ENCODE assay signal across 9 mouse cellular contexts in genomic region chr9:107706781-107707211, GRCm38 (mm10). TPM values are rescaled to one million over a fixed set of nuclear protein-coding genes. Genes with fewer than 3 reads are reported as not detected.
DNase-seq lines count a peak whose midpoint lies in the region; TF ChIP-seq lines count a peak whose summit lies in the region.
"Had no signal": no experiment of that assay in that cellular context is flagged by ENCODE, and none has a peak within 500 bp of the region (broad histone marks: within the 10 kb centered on the region; RNA-seq: fewer than 3 reads in every experiment).

No protein-coding gene starts in this region.

- no peaks in the 10 kb centered on the region for H3K36me3 ChIP-seq in ES-Bruce4 (ENCODE audit: control insufficient read depth, insufficient read depth, low read length, poor library complexity, severe bottlenecking)

- H3K27ac ChIP-seq in ES-Bruce4 (ENCODE audit: insufficient read depth, low read length): no peak overlapping the region

- no peaks in the 10 kb centered on the region for H3K9me3 ChIP-seq in ES-Bruce4 (replicated peaks; ENCODE audit: control insufficient read depth, insufficient read depth, low read length, poor library complexity, severe bottlenecking)
- H3K9me3 ChIP-seq: megakaryocyte, embryonic 14.5 days had no signal

- peak; percentile 47; the same call in 1 of the 2 replicates for TF ChIP-seq EP300 in ES-Bruce4 (IDR thresholded peaks at IDR 0.05; ENCODE audit: insufficient read depth, low read depth, low read length)

- no peak for TF ChIP-seq POLR2A in ES-Bruce4 (IDR thresholded peaks at IDR 0.05; ENCODE audit: insufficient read depth, low read length)
- no peak for TF ChIP-seq POLR2A in brain, embryonic 14.5 days (IDR thresholded peaks at IDR 0.05; ENCODE audit: borderline replicate concordance, extremely low read depth, insufficient read depth, insufficient read length, poor library complexity, severe bottlenecking)

- H3K4me1 ChIP-seq in ES-Bruce4 (ENCODE audit: control insufficient read depth, insufficient read depth, low read length): peaks cover 5% of the 10 kb centered on the region

- H3K27me3 ChIP-seq in ES-Bruce4 (ENCODE audit: control insufficient read depth, insufficient read depth, low read length, poor library complexity, severe bottlenecking): peaks cover 3% of the 10 kb centered on the region; the same call in 1 of the 2 replicates

- no peak for TF ChIP-seq CTCF in ES-Bruce4 (IDR thresholded peaks at IDR 0.05; ENCODE audit: low read depth, low read length)
- TF ChIP-seq CTCF in brain, embryonic 14.5 days (IDR thresholded peaks at IDR 0.05; ENCODE audit: borderline replicate concordance, extremely low read depth, insufficient read depth, insufficient read length): no peak

- peak; percentile 71 for DNase-seq in brain, embryonic 14.5 days (ENCODE audit: low read depth)
- DNase-seq in heart, postnatal 4 days: peak; percentile 17
- peak; percentile 31 to 48 for DNase-seq in lung, postnatal 4 days
- no peak for DNase-seq in thymus, postnatal 4 days
- DNase-seq in thymus, adult 18-20 months: no peak
- DNase-seq in c-Kit-positive CD71-positive TER-119-positive erythroid progenitor cells, embryonic 14.5 days (ENCODE audit: low spot score): no peak
- DNase-seq in left cerebral cortex, postnatal 14 days (ENCODE audit: low spot score in 2 of 2): no peak

- no peak overlapping the region for H3K9ac ChIP-seq in ES-Bruce4 (ENCODE audit: low read depth, poor library complexity, severe bottlenecking)

- H3K4me3 ChIP-seq in ES-Bruce4 (ENCODE audit: low read depth, low read length): peak overlapping the region; percentile 29
- H3K4me3 ChIP-seq: megakaryocyte, embryonic 14.5 days had no signal

- intact Hi-C loops in left cerebral cortex, postnatal 14 days (cut with DNase I): no loop called here

RNA-seq across cellular contexts. Expression of gene Sema3f, which starts 3.5 kb away (rescaled TPM):
- polyA plus RNA-seq in ES-Bruce4 (2011; ENCODE audit: insufficient read depth, insufficient read length, low read depth, missing spikeins): 12.3 and 19.0 TPM in 2 replicates
- 163 and 176 TPM in 2 replicates for polyA plus RNA-seq in brain, embryonic 14.5 days (2012; rRNA removed)
- 10 to 100 TPM; 18.7 to 20.9 TPM for total RNA-seq in heart, postnatal 4 days (2021)
- 10 to 100 TPM; 11.7 to 16.2 TPM for total RNA-seq in left cerebral cortex, postnatal 14 days (2021)

RNA-seq across cellular contexts. Expression of gene Gnat1, which starts 27.3 kb away (rescaled TPM):
- polyA plus RNA-seq in ES-Bruce4 (2011; ENCODE audit: insufficient read depth, insufficient read length, low read depth, missing spikeins): 1.5 TPM in 1 of 2 replicates, not detected in the other
- 0.39 and 0.48 TPM in 2 replicates for polyA plus RNA-seq in brain, embryonic 14.5 days (2012; rRNA removed)
- total RNA-seq in heart, postnatal 4 days (2021): not detected
- total RNA-seq in left cerebral cortex, postnatal 14 days (2021): under 1 TPM; 0.42 to 0.66 TPM

RNA-seq across cellular contexts. Expression of gene Slc38a3, which starts 37.5 kb away (rescaled TPM):
- 8.1 and 13.3 TPM in 2 replicates for polyA plus RNA-seq in ES-Bruce4 (2011; ENCODE audit: insufficient read depth, insufficient read length, low read depth, missing spikeins)
- 79.7 and 82.3 TPM in 2 replicates for polyA plus RNA-seq in brain, embryonic 14.5 days (2012; rRNA removed)
- 1 to 10 TPM; 8.0 to 8.1 TPM for total RNA-seq in heart, postnatal 4 days (2021)
- 10 to 100 TPM; 79.5 to 87.1 TPM for total RNA-seq in left cerebral cortex, postnatal 14 days (2021)

Comparison
In these comparisons a context has a peak if more than half of its experiments do, and no peak if none do; other contexts are left out.
1. DNase-seq: peak in brain, embryonic 14.5 days (single experiment), heart, postnatal 4 days (single experiment) and lung, postnatal 4 days (2 of 2); none in thymus, postnatal 4 days (single experiment), thymus, adult 18-20 months (0 of 2), c-Kit-positive CD71-positive TER-119-positive erythroid progenitor cells, embryonic 14.5 days (single experiment) and left cerebral cortex, postnatal 14 days (0 of 2).
2. RNA of gene Slc38a3, which starts 37.5 kb away (total RNA-seq): 79.5 to 87.1 TPM in left cerebral cortex, postnatal 14 days; 8.0 to 8.1 TPM in heart, postnatal 4 days; every median in the first group is over 4 times any median in the second.